Comparison of ENCODE assay signal across 8 mouse cellular contexts in genomic region chr13:70643408-70644082, GRCm38 (mm10). TPM values are rescaled to one million over a fixed set of nuclear protein-coding genes. Genes with fewer than 3 reads are reported as not detected.
A peak's percentile ranks its signal among the peaks of the same experiment; 100 is the strongest.
DNase-seq lines count a peak whose midpoint lies in the region; ATAC-seq lines count a peak whose summit lies in the region.

No protein-coding gene starts in this region.

- no peak overlapping the region for H3K9ac ChIP-seq in forebrain, embryonic 16.5 days (replicated peaks; ENCODE audit: low read depth, low read length)
- no peak overlapping the region for H3K9ac ChIP-seq in liver, embryonic 11.5 days (ENCODE audit: low read depth, low read length)
- no peak overlapping the region for H3K9ac ChIP-seq in neural tube, embryonic 11.5 days (ENCODE audit: low read length)

- DNase-seq in urinary bladder, postnatal 36 days (ENCODE audit: low spot score in 2 of 2), result peak; percentile 29 to 33
- DNase-seq in urinary bladder, adult 18-20 months (ENCODE audit: low spot score in 2 of 2), result no peak
- DNase-seq in cerebellum, adult 18-20 months, result peak; percentile 47 to 75
- DNase-seq in kidney, adult 11 months, result peak; percentile 11
- DNase-seq in liver, embryonic 11.5 days (ENCODE audit: low spot score), result peak; percentile 41
- DNase-seq in neural tube, embryonic 11.5 days (ENCODE audit: low spot score), result peak; percentile 71
- peak; percentile 58 for DNase-seq in thymus, postnatal 14 days

- no peaks in the 10 kb centered on the region for H3K9me3 ChIP-seq in forebrain, embryonic 16.5 days (ENCODE audit: control insufficient read depth, low read length)
- H3K9me3 ChIP-seq in liver, embryonic 11.5 days (ENCODE audit: control insufficient read depth, low read length), result no peaks in the 10 kb centered on the region
- no peaks in the 10 kb centered on the region for H3K9me3 ChIP-seq in neural tube, embryonic 11.5 days (ENCODE audit: control insufficient read depth, low read length)

- H3K4me2 ChIP-seq in forebrain, embryonic 16.5 days (ENCODE audit: low read length), result no peak overlapping the region
- no peak overlapping the region for H3K4me2 ChIP-seq in liver, embryonic 11.5 days
- H3K4me2 ChIP-seq in neural tube, embryonic 11.5 days (ENCODE audit: low read depth), result no peak overlapping the region

- ATAC-seq in forebrain, embryonic 16.5 days, result peak; percentile 54
- ATAC-seq in liver, embryonic 11.5 days (replicated peaks; ENCODE audit: low FRiP score), result peak; percentile 48; the same call in 1 of the 2 replicates
- ATAC-seq in neural tube, embryonic 11.5 days (ENCODE audit: insufficient read depth, low FRiP score, low TSS enrichment), result peak; percentile 69

- no peaks in the 10 kb centered on the region for H3K36me3 ChIP-seq in forebrain, embryonic 16.5 days (ENCODE audit: control insufficient read depth, insufficient read depth)
- H3K36me3 ChIP-seq in liver, embryonic 11.5 days (ENCODE audit: control insufficient read depth, insufficient read depth, low read length), result no peaks in the 10 kb centered on the region
- H3K36me3 ChIP-seq in neural tube, embryonic 11.5 days (ENCODE audit: control insufficient read depth, insufficient read depth, low read length), result no peaks in the 10 kb centered on the region

- H3K4me3 ChIP-seq in forebrain, embryonic 16.5 days (replicated peaks; ENCODE audit: low read length), result no peak overlapping the region
- no peak overlapping the region for H3K4me3 ChIP-seq in liver, embryonic 11.5 days (ENCODE audit: low read depth, low read length)
- H3K4me3 ChIP-seq in neural tube, embryonic 11.5 days (ENCODE audit: low read depth, low read length), result no peak overlapping the region

- WGBS in forebrain, embryonic 16.5 days, result 20% methylated on average over 10 of the region's 10 CpGs
- WGBS in liver, embryonic 11.5 days, result 19% methylated on average over 10 of the region's 10 CpGs
- WGBS in neural tube, embryonic 11.5 days, result 22% methylated on average over 10 of the region's 10 CpGs

- H3K4me1 ChIP-seq in forebrain, embryonic 16.5 days (replicated peaks; ENCODE audit: control insufficient read depth, insufficient read depth, low read length), result peaks cover under 1% of the 10 kb centered on the region; the same call in 1 of the 2 replicates
- no peaks in the 10 kb centered on the region for H3K4me1 ChIP-seq in liver, embryonic 11.5 days (replicated peaks; ENCODE audit: control insufficient read depth, insufficient read depth, low read length)
- H3K4me1 ChIP-seq in neural tube, embryonic 11.5 days (ENCODE audit: control insufficient read depth, insufficient read depth, low read length), result no peaks in the 10 kb centered on the region

- H3K27ac ChIP-seq in forebrain, embryonic 16.5 days (ENCODE audit: low read length), result no peak overlapping the region
- H3K27ac ChIP-seq in liver, embryonic 11.5 days (ENCODE audit: low read depth, low read length), result no peak overlapping the region
- H3K27ac ChIP-seq in neural tube, embryonic 11.5 days (ENCODE audit: low read depth, low read length), result no peak overlapping the region

- no peaks in the 10 kb centered on the region; the same call in 1 of the 2 replicates for H3K27me3 ChIP-seq in forebrain, embryonic 16.5 days (replicated peaks; ENCODE audit: control insufficient read depth, insufficient read depth, low read length)
- H3K27me3 ChIP-seq in liver, embryonic 11.5 days (replicated peaks; ENCODE audit: control insufficient read depth, insufficient read depth, low read length), result no peaks in the 10 kb centered on the region
- no peaks in the 10 kb centered on the region for H3K27me3 ChIP-seq in neural tube, embryonic 11.5 days (ENCODE audit: control insufficient read depth, insufficient read depth, low read length)

RNA-seq across cellular contexts. Expression of gene Ice1, which starts 6.1 kb away (rescaled TPM):
- 35.7 and 39.3 TPM in 2 replicates for polyA plus RNA-seq in forebrain, embryonic 16.5 days (2015; fragmentation: Nextera tagmentation; extraction: Ambion mirVana)
- polyA plus RNA-seq in liver, embryonic 11.5 days (2014; fragmentation: Nextera tagmentation; extraction: Ambion mirVana), result 19.5 and 22.0 TPM in 2 replicates
- polyA plus RNA-seq in neural tube, embryonic 11.5 days (2014; fragmentation: Nextera tagmentation; extraction: Ambion mirVana), result 29.8 and 35.1 TPM in 2 replicates

Comparison
In these comparisons a context has a peak if more than half of its experiments do, and no peak if none do; other contexts are left out.
1. DNase-seq: peak in urinary bladder, postnatal 36 days (2 of 2), cerebellum, adult 18-20 months (2 of 2), kidney, adult 11 months (single experiment), liver, embryonic 11.5 days (single experiment), neural tube, embryonic 11.5 days (single experiment) and thymus, postnatal 14 days (single experiment); none in urinary bladder, adult 18-20 months (0 of 2).
2. Peak in every context shown above with its lines, with median percentiles within 50 percentile points of each other: ATAC-seq.